Mouse (Mus musculus) gastrocnemius, postnatal 4 days (tissue): Measurements from ENCODE around the gene Cabin1. TPM values are rescaled to one million over a fixed set of nuclear protein-coding genes. Genes with fewer than 3 reads are reported as not detected.

Experiments used
- DNase-seq, 2 experiments: peaks; one replicate each; pipeline ENCODE4 v3.0.0; 2021 to 2022; ENCODE audit warnings: low spot score in 2 of 2, mixed read lengths in 2 of 2
- long read RNA-seq, 2 experiments: library from polyadenylated mRNA; stranded (forward); transcript quantifications; one replicate each; pipeline ENCODE4 v2.0.0; 2021
- total RNA-seq, 2 experiments: library from RNA; stranded (reverse); gene quantifications; 2 replicates each; pipeline ENCODE4 v1.2.3; 2021

Gene Cabin1
- 10 to 100 TPM; 29.1 to 30.4 TPM for total RNA-seq
- long read RNA-seq, experiment 1, partial matches to known transcripts = 13 of 20 reads
- long read RNA-seq, experiment 1, other reads (novel, unspliced or antisense) = 7 of 20 reads
- long read RNA-seq, experiment 2, full-length matches to known transcripts = 2 of 35 reads
- long read RNA-seq, experiment 2, partial matches to known transcripts = 14 of 35 reads
- long read RNA-seq, experiment 2, other reads (novel, unspliced or antisense) = 19 of 35 reads

DNA sequence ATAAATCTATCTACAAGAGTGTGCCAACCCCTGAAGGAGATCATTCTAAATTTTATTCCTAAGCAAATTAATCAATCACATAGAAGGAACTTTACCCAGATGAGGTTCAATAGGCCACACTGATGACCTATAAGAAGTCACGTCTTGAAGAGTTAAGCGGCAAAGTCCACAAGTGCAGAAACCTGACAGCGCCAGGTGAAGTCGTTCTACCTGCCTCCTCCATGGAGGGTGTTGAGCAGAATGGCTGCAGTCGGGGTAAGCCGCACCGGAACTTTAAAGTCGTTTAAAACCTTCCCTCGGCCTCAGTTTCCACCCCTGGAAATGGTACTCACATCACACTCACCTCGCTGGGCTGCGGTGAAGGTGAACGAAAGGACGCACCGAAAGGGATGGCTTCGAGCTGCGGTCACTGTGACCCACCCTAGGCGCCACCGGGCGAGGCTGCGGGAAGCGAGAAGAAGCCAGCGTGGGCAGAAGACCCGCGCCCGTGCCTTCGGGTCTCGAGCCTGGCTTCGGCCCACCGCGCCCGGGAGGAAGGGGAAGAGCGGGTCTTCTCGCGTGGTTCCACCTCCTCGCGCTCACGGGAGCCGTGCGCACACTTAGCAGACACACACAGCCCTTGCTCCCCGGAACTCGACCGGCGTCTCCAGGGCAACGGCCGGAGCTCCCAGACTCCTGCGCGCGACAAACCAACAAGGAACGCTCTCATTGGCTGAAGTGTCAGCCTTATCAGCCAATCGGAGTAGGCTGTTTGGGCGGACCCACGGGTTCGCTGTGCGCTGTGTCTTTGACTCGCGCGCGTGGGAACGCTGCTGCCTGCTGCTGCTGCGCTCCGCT is at the start of gene Cabin1:
Gene Cabin1 (minus strand): TSS at position 660 of the 837 bp plus-strand sequence.
- peak; percentile 86 to 95 for DNase-seq

DNA sequence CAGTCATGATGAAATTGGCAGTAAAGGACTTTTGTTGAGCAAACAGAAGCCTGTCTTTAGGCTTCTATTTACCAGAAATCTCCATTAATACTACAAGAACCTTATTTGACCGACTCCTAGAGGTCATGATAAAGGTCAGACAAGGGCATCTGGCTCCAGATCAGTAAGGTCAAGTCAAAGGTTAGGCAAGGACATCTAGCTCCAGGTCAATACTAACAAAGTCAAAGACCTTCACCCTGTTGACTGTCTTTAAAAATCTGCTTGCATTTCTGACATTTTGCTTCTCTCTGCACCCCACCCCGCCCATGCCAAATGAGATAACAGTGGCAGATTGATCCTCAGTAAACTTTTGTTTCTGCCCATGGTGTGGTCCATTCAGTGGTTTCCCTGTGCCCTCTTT is 40.1 kb upstream of the Cabin1 start:
- no peak for DNase-seq

DNA sequence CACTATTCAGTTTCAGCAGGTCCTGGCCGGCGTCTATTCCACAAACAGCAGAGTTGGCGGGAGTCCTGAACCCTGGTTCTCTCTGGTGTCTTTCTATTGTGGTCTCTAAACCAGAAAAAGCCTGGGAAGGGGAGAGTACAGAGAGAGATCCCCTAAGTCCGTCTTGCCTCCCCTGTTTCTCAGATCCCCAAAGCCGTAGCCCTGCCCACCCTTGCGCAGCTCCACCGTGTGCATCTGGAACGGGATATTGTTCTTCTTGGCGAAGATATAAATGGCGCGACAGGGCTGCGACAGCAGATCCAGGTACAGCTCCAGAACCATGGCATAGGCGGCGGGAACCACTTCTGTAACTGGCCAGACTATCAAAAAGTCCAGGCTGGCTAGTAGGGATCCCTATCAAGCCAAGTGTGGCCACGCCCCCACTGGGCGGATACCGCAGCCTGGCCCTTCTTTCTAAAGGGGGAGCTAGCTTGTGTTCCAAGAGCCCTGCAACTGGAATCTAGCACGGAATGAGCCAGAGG is 34.1 kb upstream of the Cabin1 start, which contains the start of gene Gstt1:
Gene Gstt1 (minus strand): TSS at position 409 of the 521 bp plus-strand sequence.
- peak in 1 of 2 experiments; percentile 68 for DNase-seq

DNA sequence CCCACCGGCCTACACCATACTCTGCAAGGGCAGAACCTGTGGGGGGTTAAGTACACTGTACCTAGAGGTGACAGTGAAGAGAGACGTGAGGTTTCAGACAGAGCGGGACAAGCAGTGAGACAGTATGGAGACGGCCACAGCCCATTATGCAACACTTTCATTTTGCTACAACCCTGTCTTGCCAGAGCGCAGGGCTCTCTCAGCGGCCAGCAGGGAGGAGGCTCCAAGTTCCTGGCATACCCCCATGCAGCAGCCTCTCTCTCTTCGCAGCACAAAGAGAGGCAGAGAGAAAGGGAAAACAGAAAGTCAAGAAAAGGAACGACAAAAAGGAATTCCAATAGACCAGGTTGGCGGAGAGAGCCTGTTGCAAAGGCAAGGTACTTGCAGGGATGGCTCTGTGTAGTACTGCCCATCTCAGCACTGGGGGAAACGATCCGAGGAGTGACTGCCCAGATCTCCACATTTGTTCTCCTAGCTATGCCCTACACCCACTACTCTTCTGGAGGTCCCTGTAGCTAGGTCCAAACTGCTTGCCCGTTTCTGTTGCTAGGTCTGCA is 33.6 kb upstream of the Cabin1 start:
- DNase-seq = peak in 1 of 2 experiments; percentile 56

DNA sequence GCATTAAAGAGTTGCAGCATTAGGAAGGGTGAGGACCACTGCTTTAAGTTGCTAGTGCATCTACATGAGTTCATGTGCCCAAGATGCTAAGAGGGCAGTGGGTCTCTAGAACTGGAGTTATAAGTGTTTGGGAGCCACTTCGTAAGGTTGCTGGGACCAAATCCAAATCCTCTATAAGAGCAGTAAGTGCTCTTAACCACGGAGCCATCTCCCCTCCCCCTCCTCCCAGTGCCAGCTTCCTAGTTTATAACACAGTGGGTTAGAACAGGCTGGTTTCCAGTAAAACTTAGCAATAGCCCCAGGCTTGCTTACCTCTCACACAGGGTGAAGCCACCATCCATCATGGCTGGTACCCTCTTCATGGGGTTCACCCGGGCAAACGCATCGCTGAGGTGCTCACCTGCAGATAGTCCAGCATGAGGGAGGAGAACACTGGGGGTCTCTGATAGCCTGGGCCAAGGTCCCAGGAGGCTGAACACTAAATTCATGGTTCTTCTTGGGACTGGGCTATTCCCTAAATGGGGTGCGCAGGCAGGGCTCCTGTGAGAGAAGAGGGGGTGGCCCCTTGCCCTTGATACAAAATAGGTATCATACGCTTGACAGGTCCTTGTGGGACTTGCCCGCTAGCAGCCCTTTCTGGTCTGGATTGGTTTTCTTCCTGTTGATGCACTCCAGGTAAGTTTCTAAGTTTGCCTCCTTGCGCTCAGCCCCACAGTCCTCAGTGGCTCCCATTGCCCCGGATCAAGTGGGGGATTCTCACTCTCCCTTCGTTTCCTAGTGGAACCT is 32.8 kb upstream of the Cabin1 start:
- DNase-seq = no peak

DNA sequence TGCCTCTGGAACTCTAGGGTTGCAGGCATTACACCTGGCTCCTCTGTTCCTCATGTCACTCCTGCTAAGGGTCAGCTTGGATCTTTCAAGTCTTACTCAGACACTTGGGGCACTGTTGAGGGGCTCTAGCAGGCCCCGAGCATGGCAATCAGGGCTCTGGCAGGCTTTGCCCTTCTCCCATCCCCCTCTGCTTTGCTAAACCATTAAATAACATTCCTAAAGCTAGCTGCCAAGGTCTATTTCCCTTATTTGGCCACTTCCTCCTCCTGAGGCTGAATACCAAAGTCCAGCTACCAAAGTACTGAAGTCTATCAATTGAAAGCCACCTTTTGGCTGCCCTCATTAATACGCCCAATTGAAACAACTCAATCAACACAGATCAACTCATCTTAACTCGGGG is 30.7 kb upstream of the Cabin1 start:
- no peak for DNase-seq

DNA sequence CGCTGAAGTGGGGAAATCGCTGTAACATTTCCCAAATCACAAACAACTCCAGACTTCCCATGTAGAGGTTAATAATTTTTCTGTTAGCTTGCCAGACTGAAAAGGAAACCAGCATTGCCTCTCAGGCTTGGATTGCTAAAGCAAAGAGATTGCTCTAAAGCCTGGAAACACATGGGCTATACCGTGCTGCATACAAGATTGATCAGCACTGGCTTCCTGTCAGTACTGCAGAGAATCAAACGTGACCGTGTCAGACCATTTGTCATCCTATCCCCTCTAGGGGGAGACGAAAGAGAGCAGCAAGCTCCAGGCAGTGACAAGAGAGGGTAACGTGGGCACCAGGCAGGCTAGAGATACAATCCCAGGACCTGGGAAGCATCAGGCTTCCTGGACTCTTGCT is 26.6 kb upstream of the Cabin1 start:
- no peak for DNase-seq

DNA sequence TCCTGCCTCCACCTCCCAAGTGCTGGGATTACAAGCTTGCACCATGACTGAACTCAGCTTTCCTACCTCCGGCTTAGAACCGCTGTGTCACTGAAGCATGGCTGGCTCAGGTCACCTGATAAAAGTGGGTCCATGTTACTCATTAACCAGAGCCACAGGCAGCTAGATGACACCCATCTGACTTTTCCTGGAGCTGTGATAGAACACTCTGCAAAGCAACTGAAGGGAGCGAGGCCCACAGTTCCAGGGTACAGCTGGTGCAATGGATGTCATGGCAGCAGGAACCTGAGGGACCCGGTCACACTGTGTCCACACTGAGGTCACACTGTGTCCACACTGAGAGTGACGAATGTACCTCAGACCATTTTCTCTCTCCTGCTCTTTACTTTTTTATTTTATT is 25.7 kb upstream of the Cabin1 start:
- no peak for DNase-seq

DNA sequence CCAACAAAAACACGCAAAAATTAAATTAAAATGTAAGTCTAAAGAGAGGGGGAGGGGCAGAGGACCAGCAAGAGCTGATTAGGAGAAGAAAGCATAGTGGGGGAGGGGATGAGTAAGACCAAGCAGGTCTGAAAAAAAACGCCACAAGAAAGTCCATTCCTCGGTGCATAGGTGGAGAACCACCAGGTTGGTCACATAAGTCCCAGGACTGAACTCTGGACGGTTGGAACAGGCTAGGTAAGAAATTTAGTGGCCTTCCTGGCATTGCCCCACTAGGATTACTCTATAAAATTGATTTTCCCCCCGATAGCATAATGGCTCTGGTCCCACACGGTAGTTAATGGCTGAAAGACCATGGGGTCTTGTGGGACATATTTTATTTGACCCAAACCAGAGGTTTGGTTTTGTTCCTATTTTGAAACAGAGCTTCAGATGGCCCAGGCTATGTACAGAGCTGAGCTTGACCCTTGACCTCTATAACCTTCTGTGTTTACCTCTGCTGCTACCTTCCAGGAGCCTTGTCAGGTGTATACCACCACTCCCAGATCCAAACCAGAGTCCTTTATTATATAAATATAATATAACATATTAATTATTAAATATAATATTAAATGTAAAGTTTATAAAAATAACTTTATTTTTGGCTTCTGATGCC is 25.1 kb upstream of the Cabin1 start:
- no peak for DNase-seq

DNA sequence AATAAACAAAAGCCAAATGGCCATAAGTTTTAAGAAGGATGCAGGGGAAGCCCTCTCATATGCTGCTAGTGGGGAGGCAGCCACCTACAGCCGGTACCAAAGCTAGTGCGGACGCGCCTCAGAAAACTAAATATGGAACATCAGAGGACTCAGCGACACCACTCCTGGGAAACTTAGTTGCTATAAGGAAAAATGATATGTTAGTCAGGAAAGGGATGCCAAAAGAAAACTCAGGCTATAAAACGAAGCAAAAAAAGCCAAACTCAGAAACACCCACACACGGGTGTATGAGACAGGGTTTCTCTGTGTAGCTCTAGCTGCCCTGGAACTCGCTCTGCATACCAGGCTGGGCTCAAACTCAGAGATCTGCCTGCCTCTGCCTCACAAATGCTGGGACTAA is 24.1 kb upstream of the Cabin1 start:
- no peak for DNase-seq

DNA sequence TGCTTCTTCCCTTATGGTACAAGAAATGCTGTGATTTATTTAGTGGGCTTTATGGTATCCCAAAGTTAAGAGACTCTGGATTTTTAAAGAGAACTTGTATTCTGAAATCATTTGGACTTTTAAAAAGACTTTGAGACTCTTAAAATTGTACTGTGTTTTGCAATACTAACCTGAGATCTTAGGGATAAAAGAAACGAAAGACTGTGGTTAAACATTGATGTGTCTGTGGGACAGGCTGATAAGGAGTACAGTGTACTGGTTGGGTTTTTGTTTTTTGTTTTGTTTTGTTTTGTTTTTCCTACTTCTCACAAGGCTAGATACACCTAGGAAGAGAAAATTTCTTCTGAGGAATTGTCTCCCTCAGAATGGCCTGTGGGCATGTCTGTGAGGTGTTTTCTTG is 21.3 kb upstream of the Cabin1 start:
- no peak for DNase-seq

DNA sequence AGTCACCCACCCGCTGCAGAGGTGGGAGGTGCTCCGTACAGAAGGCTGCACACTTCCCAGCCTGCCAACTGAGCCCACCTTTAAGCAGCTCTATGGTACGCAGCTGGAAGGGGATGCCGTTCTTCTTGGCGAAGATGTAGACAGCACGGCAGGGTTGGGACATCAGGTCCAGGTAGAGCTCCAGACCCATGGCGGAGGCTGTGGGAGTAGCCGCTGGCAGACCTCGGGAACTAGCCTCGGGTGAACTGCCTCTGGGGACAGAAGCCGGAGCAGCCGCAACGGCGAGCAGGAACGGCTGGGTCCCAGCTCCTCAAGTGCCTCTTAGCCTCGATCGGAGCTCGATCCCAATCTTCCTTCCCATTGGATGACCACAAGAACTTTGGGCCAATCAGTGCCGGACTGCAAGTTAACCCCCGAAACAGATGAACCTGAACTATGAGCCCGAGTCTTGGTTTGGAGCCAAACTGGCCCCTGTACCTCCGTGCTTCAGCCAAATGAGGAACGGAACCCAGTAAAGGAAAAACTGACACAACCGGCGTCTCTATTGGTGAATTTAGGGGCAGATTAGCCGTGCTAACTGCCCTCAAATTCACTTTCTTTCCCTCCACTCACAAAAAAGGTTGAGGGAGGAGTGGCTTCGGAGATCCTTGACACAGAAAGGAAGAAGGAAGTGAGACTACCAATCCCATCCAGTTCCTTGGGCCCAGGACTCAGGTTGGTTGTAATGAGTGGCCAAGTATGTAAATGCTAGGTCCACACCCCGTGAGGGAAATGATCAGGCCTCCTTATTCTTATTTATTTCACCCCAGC is 16.8 kb upstream of the Cabin1 start, which contains the start of the genes Gm20441 and Gstt3:
Gene Gm20441 (minus strand): TSS at position 186 of the 810 bp plus-strand sequence.
Gene Gstt3 (minus strand): TSS at position 646 of the 810 bp plus-strand sequence.
- DNase-seq = peak; percentile 29 to 60

DNA sequence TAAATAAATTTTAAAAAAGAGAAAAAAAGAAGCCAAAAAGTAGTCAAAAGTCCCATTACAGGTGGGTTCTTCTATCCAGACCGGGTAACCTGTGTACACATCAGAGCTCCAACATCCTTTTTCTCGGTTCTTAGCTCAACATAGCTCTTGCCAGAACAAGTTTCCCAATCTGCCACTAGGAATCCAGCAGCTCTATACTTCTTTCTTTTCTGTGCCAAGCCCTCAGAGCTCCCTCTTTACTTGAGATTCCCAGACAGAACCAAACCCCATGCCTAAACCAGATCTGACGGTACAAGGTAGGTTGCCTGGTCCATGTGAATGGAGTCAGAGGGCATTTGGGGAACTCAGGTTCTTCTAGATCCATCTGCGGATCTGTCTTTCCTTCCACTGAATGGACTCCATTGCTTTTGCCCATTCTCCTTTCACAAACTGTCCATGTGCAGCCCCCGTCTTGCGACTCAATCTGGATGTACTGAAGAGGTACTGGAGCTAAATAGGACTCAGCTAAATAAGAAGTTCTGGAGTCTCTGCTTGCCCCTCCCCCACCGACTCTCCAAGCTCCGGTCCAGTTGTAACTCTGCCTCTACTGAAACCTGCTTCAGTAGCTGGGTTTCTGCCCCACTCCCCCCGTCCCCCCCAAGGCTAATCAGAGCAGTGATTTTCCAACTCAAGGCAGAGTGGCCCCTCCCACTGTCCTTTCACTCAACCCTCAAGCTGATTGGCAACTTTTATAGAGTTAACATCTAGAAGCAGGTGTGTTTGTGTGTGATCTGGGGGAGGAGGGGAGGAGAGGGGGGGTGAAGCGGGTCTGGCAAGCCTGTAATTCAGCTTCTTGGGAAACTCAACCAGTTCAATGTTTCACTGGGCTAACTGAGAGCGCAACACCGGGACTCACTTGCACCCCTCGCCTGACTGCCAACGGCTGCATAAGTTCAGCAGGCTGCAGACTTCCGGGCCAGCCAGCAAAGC is 15.3 kb upstream of the Cabin1 start:
- no peak for DNase-seq

DNA sequence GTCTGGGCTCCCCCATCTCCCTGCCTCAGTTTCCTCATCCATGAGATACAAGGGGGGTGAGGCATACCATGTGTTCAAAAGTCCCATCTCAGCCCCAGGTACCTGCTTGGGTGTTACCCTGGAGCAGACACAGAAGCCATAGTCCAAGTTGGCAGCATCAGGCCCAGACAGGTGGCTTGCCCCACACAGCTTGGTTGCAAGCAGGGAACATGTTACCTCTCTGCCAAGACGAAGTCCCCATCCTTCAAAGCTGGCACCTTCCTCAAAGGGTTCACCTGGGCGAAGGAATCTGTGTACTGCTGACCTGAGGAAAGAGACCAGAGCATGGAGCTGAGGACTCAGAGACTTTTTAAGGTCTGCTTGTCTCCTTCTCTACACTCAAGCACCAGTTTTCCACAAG is 13.7 kb upstream of the Cabin1 start:
- no peak for DNase-seq

DNA sequence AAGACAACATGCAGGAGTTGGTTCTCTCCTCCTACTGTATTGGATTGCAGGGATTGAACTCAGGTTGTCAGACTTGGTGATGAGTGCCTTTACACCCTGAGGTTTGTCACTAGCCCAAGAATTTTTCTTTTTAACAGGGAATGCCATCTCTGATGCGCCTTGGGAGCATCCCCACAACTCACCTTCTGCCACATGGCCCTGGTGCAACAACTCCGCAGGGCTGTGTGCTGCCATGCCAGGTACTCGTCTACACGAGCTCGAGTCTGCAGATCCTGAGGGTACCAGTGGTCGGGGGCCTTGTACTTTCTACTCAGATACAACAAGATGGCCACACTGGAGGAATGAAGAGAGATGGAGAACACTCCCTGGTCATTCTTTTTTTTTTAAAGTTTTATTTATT is 12.4 kb upstream of the Cabin1 start:
- no peak for DNase-seq

DNA sequence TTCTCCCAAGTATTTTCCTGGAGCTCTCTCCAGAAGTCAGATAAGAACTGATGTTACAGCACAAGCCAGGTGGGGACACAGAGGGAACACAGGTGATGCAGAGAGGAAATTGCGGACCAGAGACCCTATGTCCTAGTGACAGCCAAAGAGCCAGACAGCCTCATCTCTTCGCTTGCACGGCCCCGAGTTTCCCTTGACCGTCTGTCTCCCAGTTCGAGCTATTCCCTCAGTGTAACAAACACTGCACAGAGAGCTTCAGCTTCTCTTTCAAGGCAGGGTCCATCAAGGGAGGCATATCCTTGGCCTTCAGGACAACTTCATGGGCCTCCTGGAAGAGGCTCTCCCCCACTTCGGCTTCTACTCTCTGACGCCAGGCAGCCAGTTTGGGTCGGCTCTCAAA is 10.4 kb upstream of the Cabin1 start:
- no peak for DNase-seq

DNA sequence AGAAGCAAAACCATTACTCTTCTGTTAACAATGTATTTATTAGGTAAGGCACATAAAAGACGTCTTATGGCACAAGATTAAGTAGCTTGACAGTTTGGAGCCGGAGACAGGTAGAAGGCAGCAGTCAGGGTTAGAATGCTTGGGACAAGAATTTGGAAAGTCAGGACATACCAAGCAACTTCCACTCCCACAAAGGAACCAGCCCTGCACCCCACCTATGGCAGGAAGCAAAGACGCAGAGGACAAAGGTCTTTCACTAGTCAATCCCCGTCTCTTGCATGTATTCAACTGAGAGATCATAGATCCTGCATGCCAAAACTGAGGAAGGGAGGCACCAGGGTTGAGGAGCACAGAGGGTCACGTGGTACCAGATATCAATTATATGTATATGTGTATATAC is 10.0 kb upstream of the Cabin1 start:
- no peak for DNase-seq
